Mouse (Mus musculus) forebrain, embryonic 11.5 days (tissue): ENCODE measurements at regions not wholly inside any gene's neighbourhood (a gene's known extent, or its start where the extent isn't known, plus 50 kb on each side); places are given as distances from the start of the nearest gene placed in this dataset.
"Not testable (repeated sequence)": the region's sequence is repeated elsewhere in the genome, so short reads cannot be mapped to it uniquely, and the experiment has no call there.

Experiments
- ATAC-seq: fragments of 200-750 bp; cut with Nextera tagmentation; replicated peaks from 2 replicates; pipeline ENCODE4 v1.8.0; 2017; ENCODE audit warnings: moderate TSS enrichment; ENCODE audit not compliant: low FRiP score
- DNase-seq: peaks from one replicate; pipeline ENCODE4 v3.0.0-alpha.2; 2017; ENCODE audit warnings: low spot score
- H3K27ac ChIP-seq: fragments of 300-500 bp; sonication (generic); 2 replicates; pipeline ENCODE4 v1.5.1; 2014; ENCODE audit warnings: low read depth, low read length
- H3K27me3 ChIP-seq: fragments of 300-500 bp; sonication (generic); 2 replicates; pipeline ENCODE4 v1.6.1; 2014; ENCODE audit warnings: mild to moderate bottlenecking, low read length, mixed read lengths; ENCODE audit not compliant: control insufficient read depth, insufficient read depth
- H3K36me3 ChIP-seq: fragments of 300-500 bp; sonication (generic); 2 replicates; pipeline ENCODE4 v1.6.1; 2014; ENCODE audit warnings: mild to moderate bottlenecking, low read length, moderate library complexity, mixed read lengths; ENCODE audit not compliant: control insufficient read depth, insufficient read depth
- H3K4me1 ChIP-seq: fragments of 300-500 bp; sonication (generic); replicated peaks from 2 replicates; pipeline ENCODE4 v1.6.1; 2014; ENCODE audit warnings: low read length, mixed read lengths; ENCODE audit not compliant: control insufficient read depth, insufficient read depth
- H3K4me2 ChIP-seq: fragments of 300-500 bp; sonication (generic); 2 replicates; pipeline ENCODE4 v1.6.1; 2014; ENCODE audit warnings: low read depth, mild to moderate bottlenecking, low read length, moderate library complexity, mixed read lengths; ENCODE audit not compliant: severe bottlenecking
- H3K4me3 ChIP-seq: fragments of 300-500 bp; sonication (generic); 2 replicates; pipeline ENCODE4 v1.5.1; 2014; ENCODE audit warnings: low read depth, low read length
- H3K9ac ChIP-seq: fragments of 300-500 bp; sonication (generic); 2 replicates; pipeline ENCODE4 v1.6.1; 2014; ENCODE audit warnings: low read length
- H3K9me3 ChIP-seq: fragments of 300-500 bp; sonication (generic); 2 replicates; pipeline ENCODE4 v1.6.1; 2016; ENCODE audit warnings: low read length, mixed read lengths; ENCODE audit not compliant: control insufficient read depth
- WGBS: fragments of 180-500 bp; shearing (Covaris S2); extraction: QIAGEN DNeasy Blood & Tissue Kit; methylation state at CpG from one replicate; pipeline ENCODE4 v1.1.7; 2014; 5-methylcytosine and 5-hydroxymethylcytosine counted together

GRCm38 (mm10) chr2:92664939-92665338 is 65.4 kb downstream of the Chst1 start:
- Histone ChIP-seq H3K36me3 (no peaks in the 10 kb centered on the region), H3K4me1 (peaks cover 9% of the 10 kb centered on the region; the same call in 1 of the 2 replicates), H3K9me3 (no peaks in the 10 kb centered on the region), H3K27me3 (no peaks in the 10 kb centered on the region), H3K4me2 (no peak overlapping the region), H3K4me3 (no peak overlapping the region), H3K9ac (no peak overlapping the region), H3K27ac (no peak overlapping the region)
- ATAC-seq (no peak), DNase-seq (no peak)
- 75% methylated on average over 5 of the region's 5 CpGs for whole genome bisulfite sequencing

- H3K4me2 ChIP-seq: no peak overlapping the region
- no peaks in the 10 kb centered on the region for H3K36me3 ChIP-seq
- H3K27ac ChIP-seq: no peak overlapping the region
- no peak for DNase-seq
- no peaks in the 10 kb centered on the region for H3K9me3 ChIP-seq
- no peak overlapping the region for H3K9ac ChIP-seq
- no peaks in the 10 kb centered on the region; the same call in 1 of the 2 replicates for H3K27me3 ChIP-seq
- ATAC-seq: no peak
- 64% methylated on average over 1 of the region's 1 CpGs for WGBS
- H3K4me1 ChIP-seq: peaks cover 9% of the 10 kb centered on the region; the same call in 1 of the 2 replicates
- no peak overlapping the region for H3K4me3 ChIP-seq
These were observed 67.7 kb downstream of the Chst1 start for GRCm38 (mm10) chr2:92667192-92667591.

- H3K9ac ChIP-seq: no peak overlapping the region
- H3K27ac ChIP-seq: no peak overlapping the region
- DNase-seq (no peak), ATAC-seq (no peak)
- 69% methylated on average over 6 of the region's 6 CpGs for whole genome bisulfite sequencing
- H3K4me1 ChIP-seq: peaks cover 9% of the 10 kb centered on the region; the same call in 1 of the 2 replicates
- H3K27me3 ChIP-seq: no peaks in the 10 kb centered on the region; the same call in 1 of the 2 replicates
- no peak overlapping the region for H3K4me3 ChIP-seq
- no peaks in the 10 kb centered on the region for H3K9me3 ChIP-seq
- H3K4me2 ChIP-seq: no peak overlapping the region
- H3K36me3 ChIP-seq: no peaks in the 10 kb centered on the region
These were observed 68.2 kb downstream of the Chst1 start for GRCm38 (mm10) chr2:92667756-92668155.

- H3K9me3 ChIP-seq, H3K9ac ChIP-seq, H3K4me3 ChIP-seq, ATAC-seq, H3K36me3 ChIP-seq, DNase-seq, H3K4me2 ChIP-seq, H3K27me3 ChIP-seq, H3K27ac ChIP-seq, H3K4me1 ChIP-seq: not testable (repeated sequence)
- WGBS: 25% methylated on average over 9 of the region's 10 CpGs
These were observed 70.0 kb downstream of the Chst1 start for GRCm38 (mm10) chr2:92669431-92670081.

- 35% methylated on average over 5 of the region's 5 CpGs for WGBS
- DNase-seq (peak; percentile 78), ATAC-seq (no peak)
- Histone ChIP-seq H3K27ac (no peak overlapping the region), H3K4me1 (0 out of 2 replicates have a peak, but pooled peaks cover 1% of the 10 kb centered on the region), H3K4me2 (no peak overlapping the region), H3K27me3 (no peaks in the 10 kb centered on the region; the same call in 1 of the 2 replicates), H3K9me3 (no peaks in the 10 kb centered on the region), H3K4me3 (no peak overlapping the region), H3K36me3 (no peaks in the 10 kb centered on the region), H3K9ac (no peak overlapping the region)
These were observed 72.1 kb downstream of the Chst1 start for GRCm38 (mm10) chr2:92671586-92671985.

GRCm38 (mm10) chr2:92672106-92672505 is 72.6 kb downstream of the Chst1 start:
- ATAC-seq: no peak
- WGBS: 68% methylated on average over 4 of the region's 4 CpGs
- no peaks in the 10 kb centered on the region; the same call in 1 of the 2 replicates for H3K27me3 ChIP-seq
- no peaks in the 10 kb centered on the region for H3K36me3 ChIP-seq
- H3K4me2 ChIP-seq: no peak overlapping the region
- 0 out of 2 replicates have a peak, but pooled peaks cover 1% of the 10 kb centered on the region for H3K4me1 ChIP-seq
- H3K9ac ChIP-seq: no peak overlapping the region
- no peak for DNase-seq
- no peak overlapping the region for H3K27ac ChIP-seq
- no peak overlapping the region for H3K4me3 ChIP-seq
- H3K9me3 ChIP-seq: no peaks in the 10 kb centered on the region

GRCm38 (mm10) chr2:92673064-92673813 is 73.7 kb downstream of the Chst1 start:
- Histone ChIP-seq H3K4me1 (no peaks in the 10 kb centered on the region), H3K27me3 (no peaks in the 10 kb centered on the region; the same call in 1 of the 2 replicates), H3K4me3 (no peak overlapping the region), H3K9ac (no peak overlapping the region), H3K9me3 (no peaks in the 10 kb centered on the region), H3K36me3 (no peaks in the 10 kb centered on the region), H3K27ac (no peak overlapping the region), H3K4me2 (no peak overlapping the region)
- 90% methylated on average over 9 of the region's 9 CpGs for WGBS
- no peak for ATAC-seq
- no peak for DNase-seq

GRCm38 (mm10) chr2:92673931-92674330 is 74.4 kb downstream of the Chst1 start:
- H3K27me3 ChIP-seq: no peaks in the 10 kb centered on the region; the same call in 1 of the 2 replicates
- H3K9ac ChIP-seq: no peak overlapping the region
- WGBS: 12% methylated on average over 4 of the region's 4 CpGs
- H3K4me3 ChIP-seq: no peak overlapping the region
- ATAC-seq (no peak), DNase-seq (no peak)
- H3K4me2 ChIP-seq: no peak overlapping the region
- H3K4me1 ChIP-seq: no peaks in the 10 kb centered on the region
- H3K9me3 ChIP-seq: no peaks in the 10 kb centered on the region
- no peaks in the 10 kb centered on the region for H3K36me3 ChIP-seq
- H3K27ac ChIP-seq: no peak overlapping the region
